Mouse (Mus musculus): ENCODE data around the gene Edc4.

- TF ChIP-seq POLR2A (IDR thresholded peaks at IDR 0.05; ENCODE audit: control insufficient read depth, extremely low read depth, insufficient read depth, low read length, poor library complexity) (no peak), CTCF (IDR thresholded peaks at IDR 0.05; ENCODE audit: borderline replicate concordance, control insufficient read depth, extremely low read depth, insufficient read depth, low read length, poor library complexity) (no peak)
Measured at GRCm38 (mm10) chr8:105942542-105942941, 61.9 kb downstream of the Edc4 start.

Data from thymus, adult 2 months (tissue).